Mouse (Mus musculus): ENCODE results near the gene Gm21616.
"Not testable (repeated sequence)": the region's sequence is repeated elsewhere in the genome, so short reads cannot be mapped to it uniquely, and the experiment has no call there.

Gm21616 gene

DNA sequence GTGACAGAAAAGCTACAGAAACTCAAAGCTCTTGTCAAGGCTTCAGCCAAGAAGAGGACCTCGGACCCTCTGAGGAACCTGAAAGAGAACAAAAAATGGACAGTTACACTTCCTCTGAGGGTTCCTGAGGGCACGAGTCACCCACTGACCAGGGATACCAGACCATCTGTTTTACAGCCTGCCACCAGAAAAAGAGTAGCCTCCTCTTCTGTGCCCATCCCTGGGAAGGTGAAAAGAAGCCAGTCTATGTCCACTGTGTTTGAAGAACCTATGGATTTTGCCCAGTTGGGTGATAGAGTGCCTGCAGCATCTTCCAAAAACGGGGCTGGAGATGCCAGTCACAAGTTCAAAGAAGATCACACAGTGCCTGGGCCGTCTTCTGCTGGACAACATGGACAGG is at the start of gene Gm21616:
Gene Gm21616 (plus strand): TSS at position 301 of the 400 bp plus-strand sequence.
- DNase-seq (ENCODE audit: low spot score) = not testable (repeated sequence)

Data from left cerebral cortex, adult 11 months (tissue).